Mouse (Mus musculus): ENCODE measurements around the gene Diexf. TPM values are rescaled to one million over a fixed set of nuclear protein-coding genes. Genes with fewer than 3 reads are reported as not detected.

Gene Diexf
- 67.4 and 76.9 TPM in 2 replicates for polyA plus RNA-seq (2012; rRNA removed)

DNA sequence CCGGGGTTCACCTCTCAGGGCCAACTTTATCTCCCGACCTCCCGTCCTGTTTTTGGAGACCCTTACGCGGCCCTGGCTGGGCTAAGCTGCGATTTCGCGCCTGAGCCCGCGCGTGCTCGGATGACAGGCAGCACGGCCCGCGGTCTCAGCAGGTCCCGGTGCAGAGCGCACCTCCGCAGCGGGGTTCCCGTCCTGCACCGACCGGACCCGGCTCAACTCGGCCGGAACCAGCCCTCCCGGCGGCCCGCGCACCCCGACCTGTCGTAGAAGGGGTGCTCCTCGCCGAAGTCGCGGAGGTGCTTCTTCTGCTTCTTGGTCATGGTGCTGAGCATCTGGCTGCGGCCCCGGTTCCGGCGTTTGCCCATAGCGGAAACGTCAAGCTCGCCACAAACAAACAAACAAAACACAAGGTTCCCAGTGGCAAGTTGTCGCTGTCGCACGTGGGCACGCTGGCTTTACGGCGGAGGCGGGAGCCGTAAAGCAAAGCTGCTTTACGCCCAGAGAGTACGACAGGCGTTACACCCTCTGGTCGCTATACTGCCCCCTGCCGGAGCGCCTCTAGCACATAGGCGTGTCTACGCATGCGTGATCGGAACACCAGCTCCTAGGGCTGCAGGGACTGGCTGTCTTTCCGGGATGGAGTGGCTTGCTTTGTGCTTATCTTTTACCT is at the start of gene Diexf:
Gene Diexf (minus strand): TSS at position 487 of the 670 bp plus-strand sequence.
- H3K27ac ChIP-seq (ENCODE audit: control insufficient read depth, insufficient read depth, low read length), result peak within 1 kb of the TSS; percentile 70
- peak; percentile 97 for DNase-seq
- no peaks in the 10 kb centered on the region for H3K27me3 ChIP-seq (ENCODE audit: control insufficient read depth, insufficient read depth, low read length)
- peaks cover 16% of the 10 kb centered on the region for H3K36me3 ChIP-seq (ENCODE audit: control insufficient read depth, insufficient read depth, low read length)
- peak within 1 kb of the TSS; percentile 64 for H3K4me3 ChIP-seq (ENCODE audit: control insufficient read depth, insufficient read depth, low read length)
- H3K4me1 ChIP-seq (replicated peaks; ENCODE audit: control insufficient read depth, insufficient read depth, low read length), result peaks cover 18% of the 10 kb centered on the region
- TF ChIP-seq POLR2A (IDR thresholded peaks at IDR 0.05; ENCODE audit: control insufficient read depth, extremely low read depth, insufficient read depth, low read length, poor library complexity) (peak; percentile 64; the same call in 1 of the 2 replicates), CTCF (IDR thresholded peaks at IDR 0.05; ENCODE audit: borderline replicate concordance, control insufficient read depth, extremely low read depth, insufficient read depth, low read length, poor library complexity) (peak; percentile 96)
- under 1% methylated on average over 61 of the region's 61 CpGs for WGBS

DNA sequence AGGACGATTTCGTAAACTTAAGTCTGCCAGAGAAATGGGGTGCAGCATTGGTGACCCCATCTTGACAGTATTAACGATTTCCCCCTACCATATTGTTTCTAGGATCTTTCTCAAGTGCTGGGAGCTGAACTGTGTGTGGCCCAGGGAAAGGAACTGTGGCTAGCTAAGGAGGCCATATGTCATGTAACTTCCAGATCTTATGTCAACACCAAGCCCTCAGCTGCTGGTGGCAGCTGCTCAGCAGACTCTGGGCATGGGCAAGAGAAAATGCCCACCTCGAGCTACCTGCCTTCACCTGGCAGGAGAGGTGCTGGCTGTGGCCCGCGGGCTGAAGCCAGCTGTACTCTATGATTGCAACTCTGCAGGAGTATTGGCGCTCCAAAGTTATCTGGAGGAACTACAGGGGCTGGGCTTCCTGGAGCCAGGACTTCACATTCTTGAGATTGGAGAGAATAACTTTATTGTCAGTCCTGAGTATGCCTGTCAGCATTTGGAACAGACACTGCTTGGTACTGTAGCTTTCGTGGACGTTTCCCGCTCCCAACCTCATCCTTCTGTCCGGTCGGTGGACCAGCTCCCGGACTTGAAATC is 44.2 kb upstream of the Diexf start:
- TF ChIP-seq CTCF (IDR thresholded peaks at IDR 0.05; ENCODE audit: borderline replicate concordance, control insufficient read depth, extremely low read depth, insufficient read depth, low read length, poor library complexity) (no peak), POLR2A (IDR thresholded peaks at IDR 0.05; ENCODE audit: control insufficient read depth, extremely low read depth, insufficient read depth, low read length, poor library complexity) (no peak)
- Histone ChIP-seq H3K27ac (ENCODE audit: control insufficient read depth, insufficient read depth, low read length) (peak overlapping the region; percentile 84), H3K36me3 (ENCODE audit: control insufficient read depth, insufficient read depth, low read length) (peaks cover 11% of the 10 kb centered on the region), H3K4me1 (replicated peaks; ENCODE audit: control insufficient read depth, insufficient read depth, low read length) (peaks cover 19% of the 10 kb centered on the region), H3K4me3 (ENCODE audit: control insufficient read depth, insufficient read depth, low read length) (no peak overlapping the region), H3K27me3 (ENCODE audit: control insufficient read depth, insufficient read depth, low read length) (no peaks in the 10 kb centered on the region)
- peak; percentile 16 for DNase-seq
- 84% methylated on average over 13 of the region's 13 CpGs for WGBS

DNA sequence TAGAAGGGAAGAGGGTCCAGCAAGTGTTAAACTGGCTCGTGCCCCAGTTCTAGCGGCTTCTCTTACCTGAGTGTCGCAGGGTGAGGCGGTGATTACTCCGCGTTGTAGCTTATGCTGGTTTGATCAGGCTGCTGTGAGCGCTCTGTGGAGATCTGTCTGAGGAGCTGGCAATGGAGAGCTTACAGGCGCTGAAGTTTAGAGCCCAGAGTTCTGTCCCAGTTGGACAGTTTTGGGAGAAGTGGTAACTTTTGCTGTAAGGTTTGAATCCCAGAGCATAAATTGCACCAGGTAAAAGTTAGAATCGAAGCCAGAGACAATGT is 43.7 kb upstream of the Diexf start:
- WGBS, result 13% methylated on average over 9 of the region's 9 CpGs
- Histone ChIP-seq H3K27ac (ENCODE audit: control insufficient read depth, insufficient read depth, low read length) (peak overlapping the region; percentile 84), H3K4me3 (ENCODE audit: control insufficient read depth, insufficient read depth, low read length) (peak overlapping the region; percentile 46), H3K36me3 (ENCODE audit: control insufficient read depth, insufficient read depth, low read length) (peaks cover 7% of the 10 kb centered on the region), H3K27me3 (ENCODE audit: control insufficient read depth, insufficient read depth, low read length) (no peaks in the 10 kb centered on the region), H3K4me1 (replicated peaks; ENCODE audit: control insufficient read depth, insufficient read depth, low read length) (peaks cover 22% of the 10 kb centered on the region)
- TF ChIP-seq CTCF (IDR thresholded peaks at IDR 0.05; ENCODE audit: borderline replicate concordance, control insufficient read depth, extremely low read depth, insufficient read depth, low read length, poor library complexity) (no peak), POLR2A (IDR thresholded peaks at IDR 0.05; ENCODE audit: control insufficient read depth, extremely low read depth, insufficient read depth, low read length, poor library complexity) (no peak)
- DNase-seq, result no peak

DNA sequence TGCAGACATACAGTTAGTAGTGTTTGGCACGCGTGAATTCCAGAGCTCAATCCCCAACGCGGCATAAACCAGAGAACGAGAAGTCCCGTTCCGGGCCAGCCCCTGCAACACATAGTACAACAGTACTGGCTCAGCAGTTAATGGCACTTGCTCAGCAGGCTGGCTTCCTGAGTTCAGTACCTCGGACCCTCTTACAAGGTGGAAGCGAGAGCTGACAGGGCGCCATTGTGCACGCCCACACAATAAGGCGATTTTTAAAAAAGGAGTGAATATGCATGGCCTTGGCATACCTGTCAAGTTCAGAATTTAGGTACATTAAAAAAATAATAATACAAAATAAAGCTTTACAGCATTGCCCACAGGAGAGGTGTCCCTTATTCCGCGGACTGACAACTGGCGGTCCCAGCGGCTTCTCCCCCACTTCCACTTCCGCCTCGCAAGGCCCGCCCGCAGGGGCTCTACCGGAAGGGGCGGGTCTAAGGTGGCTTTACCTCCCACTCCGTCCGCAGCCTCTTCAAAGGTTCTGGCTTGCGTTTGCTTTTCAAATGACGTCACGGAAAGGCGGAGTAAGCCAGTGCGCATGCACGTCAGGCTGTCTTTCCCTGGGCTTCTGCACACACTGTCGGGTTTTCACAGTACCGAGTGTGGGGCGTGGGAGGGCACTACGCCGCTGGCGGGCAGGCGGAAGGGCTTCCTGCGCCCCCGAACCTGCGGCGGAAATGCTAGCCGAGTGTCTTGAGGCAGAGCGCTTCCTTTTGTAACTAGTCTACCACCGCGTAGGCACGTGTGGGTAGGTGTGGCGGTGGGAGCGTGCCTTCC is 43.1 kb upstream of the Diexf start:
- Histone ChIP-seq H3K36me3 (ENCODE audit: control insufficient read depth, insufficient read depth, low read length) (peaks cover 2% of the 10 kb centered on the region; the same call in 1 of the 2 replicates), H3K4me1 (replicated peaks; ENCODE audit: control insufficient read depth, insufficient read depth, low read length) (peaks cover 26% of the 10 kb centered on the region), H3K27me3 (ENCODE audit: control insufficient read depth, insufficient read depth, low read length) (no peaks in the 10 kb centered on the region), H3K27ac (ENCODE audit: control insufficient read depth, insufficient read depth, low read length) (peak overlapping the region; percentile 88), H3K4me3 (ENCODE audit: control insufficient read depth, insufficient read depth, low read length) (peak overlapping the region; percentile 90)
- 0 out of 2 replicates have a peak, but pooled peaks have one; percentile 49 for TF ChIP-seq CTCF (IDR thresholded peaks at IDR 0.05; ENCODE audit: borderline replicate concordance, control insufficient read depth, extremely low read depth, insufficient read depth, low read length, poor library complexity)
- TF ChIP-seq POLR2A (IDR thresholded peaks at IDR 0.05; ENCODE audit: control insufficient read depth, extremely low read depth, insufficient read depth, low read length, poor library complexity), result peak; percentile 96
- DNase-seq, result peak; percentile 98
- WGBS, result under 1% methylated on average over 48 of the region's 48 CpGs

DNA sequence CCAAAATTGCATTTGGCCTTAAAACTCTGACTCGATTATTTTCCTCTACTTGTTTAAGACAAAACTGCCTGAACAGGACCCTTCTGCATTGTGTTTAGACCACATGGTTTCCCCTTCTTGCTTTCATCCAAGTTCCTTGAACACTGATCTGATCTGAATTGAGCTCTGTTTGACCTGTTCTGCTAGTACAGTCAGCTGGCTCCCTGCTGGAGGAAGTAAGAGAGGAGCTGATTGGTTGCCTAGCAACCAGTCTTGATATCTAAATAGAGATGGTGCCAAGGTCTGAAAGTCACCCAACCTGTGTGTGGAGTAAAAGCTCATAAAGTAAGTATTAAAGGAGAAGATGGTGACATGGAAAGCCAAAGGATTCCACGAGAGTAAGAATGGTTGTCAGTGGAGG is 39.8 kb upstream of the Diexf start:
- Histone ChIP-seq H3K36me3 (ENCODE audit: control insufficient read depth, insufficient read depth, low read length) (no peaks in the 10 kb centered on the region), H3K27me3 (ENCODE audit: control insufficient read depth, insufficient read depth, low read length) (no peaks in the 10 kb centered on the region), H3K4me1 (replicated peaks; ENCODE audit: control insufficient read depth, insufficient read depth, low read length) (peaks cover 24% of the 10 kb centered on the region), H3K27ac (ENCODE audit: control insufficient read depth, insufficient read depth, low read length) (peak overlapping the region; percentile 85; the same call in 1 of the 2 replicates), H3K4me3 (ENCODE audit: control insufficient read depth, insufficient read depth, low read length) (no peak overlapping the region)
- peak; percentile 35 for DNase-seq
- 59% methylated on average over 2 of the region's 2 CpGs for WGBS
- no peak for TF ChIP-seq CTCF (IDR thresholded peaks at IDR 0.05; ENCODE audit: borderline replicate concordance, control insufficient read depth, extremely low read depth, insufficient read depth, low read length, poor library complexity)
- no peak for TF ChIP-seq POLR2A (IDR thresholded peaks at IDR 0.05; ENCODE audit: control insufficient read depth, extremely low read depth, insufficient read depth, low read length, poor library complexity)

DNA sequence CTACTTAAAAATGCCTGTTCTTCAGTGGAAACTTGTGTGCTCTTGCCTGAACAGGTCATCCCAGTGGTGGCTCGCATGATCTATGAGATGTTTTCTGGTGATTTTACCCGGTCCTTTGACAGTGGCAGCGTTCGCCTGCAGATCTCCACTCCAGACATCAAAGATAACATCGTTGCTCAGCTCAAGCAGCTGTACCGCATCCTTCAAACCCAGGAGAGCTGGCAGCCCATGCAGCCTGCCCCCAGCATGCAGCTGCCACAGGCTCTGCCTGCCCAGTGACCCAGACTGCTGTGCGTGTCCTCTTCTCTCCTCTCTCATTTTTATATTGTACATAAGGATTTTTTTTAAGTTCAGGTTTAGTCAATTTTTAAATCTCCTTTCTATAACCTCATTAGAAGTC is 39.2 kb upstream of the Diexf start:
- 50% methylated on average over 7 of the region's 7 CpGs for WGBS
- peak; percentile 57 for DNase-seq
- H3K27ac ChIP-seq (ENCODE audit: control insufficient read depth, insufficient read depth, low read length), result peak overlapping the region; percentile 85
- no peaks in the 10 kb centered on the region for H3K36me3 ChIP-seq (ENCODE audit: control insufficient read depth, insufficient read depth, low read length)
- TF ChIP-seq POLR2A (IDR thresholded peaks at IDR 0.05; ENCODE audit: control insufficient read depth, extremely low read depth, insufficient read depth, low read length, poor library complexity) (no peak), CTCF (IDR thresholded peaks at IDR 0.05; ENCODE audit: borderline replicate concordance, control insufficient read depth, extremely low read depth, insufficient read depth, low read length, poor library complexity) (no peak)
- peaks cover 18% of the 10 kb centered on the region for H3K4me1 ChIP-seq (replicated peaks; ENCODE audit: control insufficient read depth, insufficient read depth, low read length)
- H3K27me3 ChIP-seq (ENCODE audit: control insufficient read depth, insufficient read depth, low read length), result no peaks in the 10 kb centered on the region
- no peak overlapping the region for H3K4me3 ChIP-seq (ENCODE audit: control insufficient read depth, insufficient read depth, low read length)
